Mouse (Mus musculus): ENCODE measurements at regions not wholly inside any gene's neighbourhood (a gene's known extent, or its start where the extent isn't known, plus 50 kb on each side); places are given as distances from the start of the nearest gene placed in this dataset.

- no peak overlapping the region for H3K4me3 ChIP-seq
- 80% methylated on average over 6 of the region's 6 CpGs for WGBS
Measured at GRCm38 (mm10) chr15:96755951-96756350, 56.4 kb upstream of the Slc38a2 start.

GRCm38 (mm10) chr15:96755322-96755942 lies 55.9 kb upstream of the Slc38a2 start:
- no peak for DNase-seq (ENCODE audit: low spot score)
- no peaks in the 10 kb centered on the region for H3K9me3 ChIP-seq
- WGBS, result 88% methylated on average over 13 of the region's 13 CpGs
- H3K27me3 ChIP-seq (ENCODE audit: insufficient read depth, poor library complexity, severe bottlenecking), result no peaks in the 10 kb centered on the region
- no peaks in the 10 kb centered on the region for H3K4me1 ChIP-seq (replicated peaks)
- H3K36me3 ChIP-seq, result no peaks in the 10 kb centered on the region
- H3K27ac ChIP-seq, result no peak overlapping the region
- H3K4me3 ChIP-seq, result no peak overlapping the region

More at GRCm38 (mm10) chr15:96755951-96756350, 56.4 kb upstream of the Slc38a2 start:
- no peaks in the 10 kb centered on the region for H3K36me3 ChIP-seq
- no peaks in the 10 kb centered on the region for H3K9me3 ChIP-seq
- H3K27me3 ChIP-seq (ENCODE audit: insufficient read depth, poor library complexity, severe bottlenecking), result no peaks in the 10 kb centered on the region
- H3K27ac ChIP-seq, result no peak overlapping the region
- no peaks in the 10 kb centered on the region for H3K4me1 ChIP-seq (replicated peaks)
- DNase-seq (ENCODE audit: low spot score), result no peak

- no peaks in the 10 kb centered on the region for H3K9me3 ChIP-seq
- no peaks in the 10 kb centered on the region for H3K36me3 ChIP-seq
- H3K4me1 ChIP-seq (replicated peaks), result no peaks in the 10 kb centered on the region
- 96% methylated on average over 5 of the region's 5 CpGs for WGBS
- H3K27ac ChIP-seq, result no peak overlapping the region
- H3K27me3 ChIP-seq (ENCODE audit: insufficient read depth, poor library complexity, severe bottlenecking), result no peaks in the 10 kb centered on the region
- no peak overlapping the region for H3K4me3 ChIP-seq
- DNase-seq (ENCODE audit: low spot score), result no peak
Measured at GRCm38 (mm10) chr15:96754079-96754478, 54.5 kb upstream of the Slc38a2 start.

- H3K27me3 ChIP-seq (ENCODE audit: insufficient read depth, poor library complexity, severe bottlenecking), result no peaks in the 10 kb centered on the region
- no peak overlapping the region for H3K4me3 ChIP-seq
- H3K9me3 ChIP-seq, result peaks cover 6% of the 10 kb centered on the region; the same call in 1 of the 2 replicates
- H3K4me1 ChIP-seq (replicated peaks), result no peaks in the 10 kb centered on the region
- WGBS, result 94% methylated on average over 8 of the region's 8 CpGs
- no peak for DNase-seq (ENCODE audit: low spot score)
- H3K36me3 ChIP-seq, result no peaks in the 10 kb centered on the region
- H3K27ac ChIP-seq, result no peak overlapping the region
Measured at GRCm38 (mm10) chr15:96752719-96753118, 53.2 kb upstream of the Slc38a2 start.

- Histone ChIP-seq H3K4me1 (replicated peaks) (no peaks in the 10 kb centered on the region), H3K9me3 (peaks cover 6% of the 10 kb centered on the region; the same call in 1 of the 2 replicates), H3K36me3 (no peaks in the 10 kb centered on the region), H3K4me3 (no peak overlapping the region), H3K27ac (no peak overlapping the region), H3K27me3 (ENCODE audit: insufficient read depth, poor library complexity, severe bottlenecking) (no peaks in the 10 kb centered on the region)
- WGBS, result 82% methylated on average over 3 of the region's 3 CpGs
- DNase-seq (ENCODE audit: low spot score), result no peak
Measured at GRCm38 (mm10) chr15:96752062-96752358, 52.5 kb upstream of the Slc38a2 start.

GRCm38 (mm10) chr15:96751243-96752061 lies 51.9 kb upstream of the Slc38a2 start:
- no peak overlapping the region for H3K27ac ChIP-seq
- WGBS, result 88% methylated on average over 13 of the region's 13 CpGs
- peaks cover 6% of the 10 kb centered on the region; the same call in 1 of the 2 replicates for H3K9me3 ChIP-seq
- no peaks in the 10 kb centered on the region for H3K36me3 ChIP-seq
- no peak overlapping the region for H3K4me3 ChIP-seq
- no peaks in the 10 kb centered on the region for H3K4me1 ChIP-seq (replicated peaks)
- no peak for DNase-seq (ENCODE audit: low spot score)
- H3K27me3 ChIP-seq (ENCODE audit: insufficient read depth, poor library complexity, severe bottlenecking), result no peaks in the 10 kb centered on the region

- Histone ChIP-seq H3K36me3 (no peaks in the 10 kb centered on the region), H3K27me3 (ENCODE audit: insufficient read depth, poor library complexity, severe bottlenecking) (no peaks in the 10 kb centered on the region), H3K27ac (no peak overlapping the region), H3K4me3 (no peak overlapping the region), H3K9me3 (peaks cover 6% of the 10 kb centered on the region; the same call in 1 of the 2 replicates), H3K4me1 (replicated peaks) (no peaks in the 10 kb centered on the region)
- DNase-seq (ENCODE audit: low spot score), result no peak
- 86% methylated on average over 9 of the region's 9 CpGs for WGBS
Measured at GRCm38 (mm10) chr15:96749534-96750256, 50.2 kb upstream of the Slc38a2 start.

All from hindbrain, embryonic 10.5 days (tissue).